Mouse (Mus musculus) granulocyte monocyte progenitor cell, adult 5-6 weeks (primary cell): ENCODE data around the gene Mtus2. TPM values are rescaled to one million over a fixed set of nuclear protein-coding genes. Genes with fewer than 3 reads are reported as not detected.

Experiments used
- ATAC-seq: replicated peaks from 2 replicates; pipeline ENCODE4 v1.8.0; 2016; ENCODE audit warnings: mild to moderate bottlenecking, moderate TSS enrichment, inconsistent platforms; ENCODE audit not compliant: poor library complexity, severe bottlenecking
- total RNA-seq, 2 experiments: library from RNA; stranded (forward) in 1 of 2; stranded (reverse) in 1 of 2; fragments of 200-712, 200-1000 nt in 1 of 2; fragments of >200 nt in 1 of 2; fragmentation: Nextera tagmentation in 1 of 2; gene quantifications; 2 replicates each; pipeline ENCODE4 v1.2.3; 2014 to 2017

Mtus2 gene
- total RNA-seq, 2 experiments from 2014 or later: 0.82 to 2.2 TPM

- ATAC-seq: no peak
Measured at GRCm38 (mm10) chr5:148094640-148095039, 137.5 kb downstream of the Mtus2 start.

- no peak for ATAC-seq
Measured at GRCm38 (mm10) chr5:148099356-148099755, 142.2 kb downstream of the Mtus2 start.

DNA sequence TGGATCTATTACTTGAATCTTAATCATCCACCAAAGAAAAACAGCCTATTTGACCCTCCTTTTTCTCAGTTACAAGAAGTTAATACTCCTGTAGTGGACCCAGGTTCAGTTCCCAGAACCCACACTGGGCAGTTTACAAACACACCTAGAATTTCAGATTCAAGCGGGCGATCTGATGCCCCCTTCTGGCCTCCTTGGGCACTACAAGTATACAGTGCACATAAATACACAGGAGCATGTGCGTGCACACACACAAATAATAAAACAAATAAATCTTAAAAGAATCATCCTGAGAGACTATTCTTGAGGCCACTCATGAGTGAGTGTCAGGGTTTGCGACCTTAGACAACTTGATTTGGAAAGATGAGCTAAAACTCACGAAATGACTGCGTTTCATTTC is 150.2 kb downstream of the Mtus2 start:
- no peak for ATAC-seq

DNA sequence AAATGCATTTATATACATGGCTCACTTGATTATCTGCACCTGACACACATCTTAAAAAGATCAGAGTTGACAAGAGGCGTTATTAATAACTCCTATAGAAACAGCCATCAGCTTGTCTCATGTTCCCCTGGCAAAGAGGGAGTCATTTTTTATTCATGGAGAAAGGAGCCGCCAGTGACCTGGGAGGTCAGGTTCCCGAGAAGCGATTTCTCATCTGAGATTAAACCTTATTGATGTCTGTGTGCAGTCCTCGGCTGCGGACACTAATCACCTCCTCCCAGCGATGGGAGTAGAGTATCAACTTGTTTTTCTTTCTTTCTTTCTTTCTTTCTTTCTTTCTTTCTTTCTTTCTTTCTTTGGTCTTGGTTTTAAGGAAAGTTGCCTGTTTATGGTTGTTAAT is 150.8 kb downstream of the Mtus2 start:
- no peak for ATAC-seq

GRCm38 (mm10) chr5:148108314-148108713 is 151.2 kb downstream of the Mtus2 start:
- no peak for ATAC-seq

- ATAC-seq: no peak
Measured at GRCm38 (mm10) chr5:148115207-148115817, 158.2 kb downstream of the Mtus2 start.

- ATAC-seq: no peak
Measured at GRCm38 (mm10) chr5:148124354-148124753, 167.2 kb downstream of the Mtus2 start.

GRCm38 (mm10) chr5:148130691-148131457 is 173.8 kb downstream of the Mtus2 start:
- ATAC-seq: no peak

DNA sequence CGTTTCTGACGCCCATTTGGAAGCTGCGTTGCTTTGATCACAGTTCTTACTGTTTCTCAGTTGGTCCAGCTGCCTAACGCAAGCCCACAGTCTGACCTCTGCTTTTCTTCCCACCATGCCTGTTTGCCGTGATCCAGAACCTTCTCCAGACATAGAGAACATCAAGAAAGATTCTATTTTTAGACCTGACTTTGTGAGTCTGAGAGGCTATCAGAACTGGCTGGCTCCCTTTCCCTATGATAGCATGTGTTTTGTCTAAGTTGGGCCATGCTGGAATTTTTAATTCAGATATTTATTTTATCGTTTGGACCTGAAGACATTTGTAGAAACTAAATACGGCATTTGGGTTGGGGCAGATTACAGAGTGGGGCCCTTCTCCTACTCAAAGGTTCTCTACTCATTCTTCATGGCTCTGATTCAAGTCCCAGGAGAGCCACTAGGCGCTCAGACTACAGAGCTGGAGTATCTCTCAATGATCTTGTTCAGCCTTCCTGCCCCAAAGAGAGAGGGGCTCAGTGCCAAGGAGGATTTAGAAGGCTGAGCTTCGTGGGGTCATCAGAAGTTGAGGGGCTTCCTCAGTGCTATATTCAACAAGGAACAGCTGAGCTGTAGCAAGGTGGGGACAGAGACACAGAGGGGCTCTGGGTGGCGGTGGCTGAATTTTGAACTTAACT is 174.5 kb downstream of the Mtus2 start:
- ATAC-seq: no peak

DNA sequence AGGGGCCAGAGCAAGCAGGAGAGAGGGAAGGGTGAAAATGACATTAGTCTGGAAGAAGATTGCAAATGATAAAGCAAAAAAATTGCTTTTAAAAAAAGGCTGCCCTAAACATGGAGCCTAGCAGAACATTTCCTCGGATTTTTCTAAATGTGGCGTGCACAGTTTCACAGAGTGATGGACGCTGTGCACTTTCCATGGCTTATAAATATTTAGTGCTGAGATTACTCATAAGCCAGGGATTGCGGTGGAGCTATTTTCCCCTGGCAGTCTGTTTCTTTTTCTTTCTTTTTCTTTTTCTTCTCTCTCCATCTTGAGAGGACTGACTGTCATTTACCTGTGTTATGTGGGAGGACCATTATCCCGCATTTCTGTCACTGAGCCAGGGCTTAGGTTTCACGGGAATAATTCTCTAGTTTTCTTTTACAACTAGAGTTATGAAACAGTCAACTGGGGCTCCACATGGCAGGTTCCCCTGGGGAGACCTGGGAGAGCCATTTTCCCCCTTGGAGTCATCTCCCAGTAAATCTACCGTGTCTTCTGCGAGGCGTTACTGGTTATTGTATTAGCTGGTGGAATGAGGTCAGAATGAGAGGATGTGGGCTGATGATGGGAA is 176.4 kb downstream of the Mtus2 start:
- no peak for ATAC-seq

GRCm38 (mm10) chr5:148141662-148142061 is 184.5 kb downstream of the Mtus2 start:
- ATAC-seq: no peak

GRCm38 (mm10) chr5:148146200-148146823 is 189.2 kb downstream of the Mtus2 start:
- ATAC-seq: no peak

- ATAC-seq: no peak
Measured at GRCm38 (mm10) chr5:148151894-148152599, 194.9 kb downstream of the Mtus2 start.

DNA sequence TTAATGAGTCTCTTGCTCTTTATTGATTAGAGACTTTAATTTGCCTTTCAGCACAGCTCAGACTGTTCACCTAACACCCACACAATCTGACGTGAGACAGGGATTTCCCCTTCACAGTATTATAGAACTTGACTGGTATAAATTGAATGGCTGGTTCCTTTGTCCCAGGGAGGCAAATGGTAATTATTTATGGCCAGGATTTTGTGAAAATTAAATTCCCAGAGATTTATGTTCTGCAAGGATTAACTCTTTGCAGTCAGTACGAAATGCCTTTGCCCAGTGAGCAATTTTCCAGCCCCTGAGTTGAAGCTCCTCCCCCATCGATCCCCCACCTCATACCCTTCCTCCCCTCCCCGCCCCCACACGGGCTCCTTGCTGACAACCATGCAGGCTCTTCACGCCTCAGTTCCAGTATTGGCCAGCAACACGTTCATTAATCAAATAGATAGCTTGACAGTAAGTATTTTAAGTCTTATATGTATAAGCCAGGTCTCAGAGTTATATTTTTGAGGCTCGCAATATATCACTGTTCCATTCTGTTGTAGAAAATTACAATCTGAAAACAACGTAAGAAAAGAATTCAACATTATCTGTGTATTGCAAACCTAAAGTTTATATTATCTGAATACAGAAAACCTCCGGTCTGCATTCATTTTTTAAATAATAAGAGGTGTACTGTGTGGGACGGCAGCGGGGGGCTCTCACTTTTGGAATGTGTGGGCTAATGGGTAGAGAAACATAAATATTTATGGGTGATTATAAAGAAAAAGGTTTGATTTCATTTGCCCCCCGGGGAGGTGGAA is 195.7 kb downstream of the Mtus2 start:
- no peak for ATAC-seq

- ATAC-seq: no peak
Measured at GRCm38 (mm10) chr5:148153403-148153713, 196.2 kb downstream of the Mtus2 start.

DNA sequence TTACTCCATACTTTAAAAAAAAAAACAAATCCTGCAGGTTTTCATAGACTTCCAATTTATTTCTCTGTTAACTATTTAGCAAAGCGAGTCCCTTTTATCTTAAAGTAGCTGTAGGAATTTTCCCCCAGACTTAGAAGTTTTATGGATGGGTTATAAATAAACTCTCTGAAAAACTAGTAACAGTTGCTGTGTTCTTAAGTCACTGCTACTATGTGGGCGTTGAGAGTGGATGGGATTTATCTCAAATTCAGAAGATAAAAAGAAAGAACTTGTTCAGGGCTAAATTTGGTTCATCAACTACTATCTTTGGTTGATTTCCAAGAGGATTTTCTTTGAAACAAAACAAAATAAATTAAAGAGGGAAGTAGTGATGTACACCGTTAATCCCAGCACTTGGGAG is 197.6 kb downstream of the Mtus2 start:
- no peak for ATAC-seq

GRCm38 (mm10) chr5:148159328-148159727 is 202.2 kb downstream of the Mtus2 start:
- ATAC-seq: no peak

DNA sequence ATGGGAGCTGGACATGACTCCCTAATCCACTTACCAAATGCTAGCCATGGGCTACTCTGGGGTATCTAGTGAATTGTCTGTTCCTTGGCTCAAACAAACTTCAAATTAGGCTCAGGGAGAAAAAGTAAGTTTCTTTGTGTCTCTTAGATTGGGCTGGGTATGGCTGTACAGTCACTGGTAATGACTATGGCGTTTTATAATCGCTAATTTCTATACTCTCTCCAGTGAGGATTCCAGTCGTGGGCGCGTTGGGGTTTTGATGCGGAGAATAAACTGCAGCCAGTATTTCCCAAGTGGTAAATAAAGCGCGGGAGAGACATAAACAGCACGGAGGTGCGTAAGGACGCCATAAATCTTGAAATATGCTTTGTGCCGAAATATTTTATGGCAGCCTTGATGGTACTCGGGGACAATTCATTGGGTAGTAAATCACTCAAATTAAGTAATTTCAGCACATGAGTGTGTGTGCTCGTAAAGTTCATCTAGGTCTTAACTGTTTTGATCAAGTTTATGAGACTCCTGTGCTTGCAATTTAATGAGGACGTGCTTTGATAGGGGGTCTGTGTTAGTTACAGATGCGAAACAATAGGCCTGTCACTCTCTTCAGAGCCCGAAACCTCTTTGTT is 203.5 kb downstream of the Mtus2 start:
- ATAC-seq: no peak

DNA sequence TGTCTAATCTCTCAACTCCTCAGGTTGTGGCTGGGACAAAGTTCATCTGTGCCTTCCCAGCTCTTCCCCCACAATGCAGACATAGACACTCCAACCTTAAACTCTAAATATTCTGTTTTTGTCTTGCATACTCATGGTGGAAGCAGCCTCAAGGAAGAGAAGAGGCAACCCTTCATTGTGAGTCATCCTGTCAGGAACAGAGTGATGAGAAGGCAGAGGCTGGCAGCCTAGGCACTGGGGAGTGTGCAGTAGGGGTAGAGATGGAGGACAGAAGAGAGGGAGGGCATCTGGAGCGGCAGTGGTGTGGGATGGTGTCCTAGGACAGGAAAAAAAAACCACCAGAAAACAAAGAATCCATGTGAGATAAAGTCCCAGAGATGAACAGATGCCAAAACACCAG is 208.0 kb downstream of the Mtus2 start:
- ATAC-seq: no peak
